8 mouse cellular contexts compared by ENCODE assay signal in the genomic region with DNA sequence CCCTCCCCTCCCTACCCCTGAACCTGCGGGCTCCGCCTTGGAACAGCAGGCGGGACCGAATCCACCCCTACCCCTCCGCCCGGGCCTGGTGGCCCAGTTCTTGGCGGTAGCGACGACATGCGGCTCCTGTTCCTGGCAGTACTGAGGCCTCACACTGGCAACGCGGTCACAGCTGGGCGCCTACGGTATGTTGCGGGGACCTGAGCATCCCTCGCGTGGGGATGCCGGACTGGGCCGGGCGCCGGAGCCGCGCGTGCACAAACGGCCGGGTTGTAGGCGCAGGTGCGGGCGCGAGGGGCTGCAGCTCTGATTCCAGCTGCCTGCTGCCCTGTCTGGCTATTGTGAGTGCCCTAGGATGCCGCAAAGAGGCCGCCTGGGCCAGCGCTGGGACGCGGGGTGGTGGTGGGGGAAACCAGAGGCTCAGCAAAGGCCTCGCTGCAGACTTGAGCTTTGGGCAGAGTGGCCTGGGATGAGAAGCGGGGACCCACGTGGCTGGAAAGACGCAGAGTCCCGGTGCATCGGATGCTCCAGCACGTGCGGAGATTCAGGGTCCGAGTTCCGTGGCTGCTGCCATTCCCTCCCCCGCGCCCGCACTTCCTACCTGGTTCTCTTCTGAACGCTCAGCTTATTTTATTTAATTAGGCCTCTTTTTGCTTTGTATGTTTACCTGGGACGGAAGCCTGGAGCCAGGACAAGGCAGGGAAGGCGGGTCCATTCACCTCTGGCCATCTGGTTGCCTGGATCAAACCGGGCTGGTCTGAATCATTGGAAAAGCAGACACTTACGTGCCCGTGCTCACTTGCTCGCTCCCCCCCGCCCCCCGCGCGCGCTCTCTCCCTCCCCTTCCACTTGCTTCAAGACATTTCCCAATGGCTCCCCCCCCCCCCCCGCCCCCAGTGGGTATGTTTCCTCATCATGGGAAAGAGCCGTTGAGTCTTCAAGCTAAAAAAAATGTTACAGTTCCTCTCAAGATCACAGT. TPM values are rescaled to one million over a fixed set of nuclear protein-coding genes. Genes with fewer than 3 reads are reported as not detected.
DNase-seq lines count a peak whose midpoint lies in the region; ATAC-seq and TF ChIP-seq lines count a peak whose summit lies in the region.

A gene (plus strand): TSS at position 96 of the 979 bp plus-strand sequence.
A gene (minus strand): TSS at position 731 of the 979 bp plus-strand sequence.

- H3K9me3 ChIP-seq in lung, embryonic 15.5 days = no peaks in the 10 kb centered on the region
- no peaks in the 10 kb centered on the region for H3K9me3 ChIP-seq in hindbrain, postnatal 0 days (ENCODE audit: low read length)

- 0 out of 2 replicates have a peak, but pooled peaks cover 6% of the 10 kb centered on the region for H3K4me1 ChIP-seq in lung, embryonic 15.5 days
- H3K4me1 ChIP-seq in hindbrain, postnatal 0 days (ENCODE audit: insufficient read depth, low read length) = 0 out of 2 replicates have a peak, but pooled peaks cover 4% of the 10 kb centered on the region

- peaks cover 38% of the 10 kb centered on the region for H3K27me3 ChIP-seq in lung, embryonic 15.5 days
- H3K27me3 ChIP-seq in hindbrain, postnatal 0 days (ENCODE audit: insufficient read depth, low read length) = no peaks in the 10 kb centered on the region

- no peak within 1 kb of the TSS for H3K27ac ChIP-seq in lung, embryonic 15.5 days
- H3K27ac ChIP-seq in hindbrain, postnatal 0 days = peak within 1 kb of the TSS; percentile 64

- under 1% methylated on average over 62 of the region's 62 CpGs for WGBS in lung, embryonic 15.5 days
- under 1% methylated on average over 55 of the region's 62 CpGs for WGBS in hindbrain, postnatal 0 days

- ATAC-seq in lung, embryonic 15.5 days (ENCODE audit: borderline replicate concordance, extremely low read depth, low FRiP score, low TSS enrichment) = 0 out of 2 replicates have a peak, but pooled peaks have one; percentile 35
- ATAC-seq in hindbrain, postnatal 0 days = peak; percentile 75
- no peak for ATAC-seq in inflammation-experienced regulatory T-cells, adult 6 months

- H3K4me2 ChIP-seq in lung, embryonic 15.5 days = peak within 1 kb of the TSS; percentile 79
- H3K4me2 ChIP-seq in hindbrain, postnatal 0 days (ENCODE audit: low read depth, low read length) = peak within 1 kb of the TSS; percentile 92

- H3K36me3 ChIP-seq in lung, embryonic 15.5 days = no peaks in the 10 kb centered on the region
- H3K36me3 ChIP-seq in hindbrain, postnatal 0 days (ENCODE audit: insufficient read depth, low read length) = no peaks in the 10 kb centered on the region

- no peak for TF ChIP-seq CTCF in hindbrain, postnatal 0 days (IDR thresholded peaks at IDR 0.05; ENCODE audit: low read depth)

- peak within 1 kb of the TSS; percentile 27 for H3K9ac ChIP-seq in lung, embryonic 15.5 days
- peak within 1 kb of the TSS; percentile 84 for H3K9ac ChIP-seq in hindbrain, postnatal 0 days (replicated peaks; ENCODE audit: low read length)

- intact Hi-C loops in left cerebral cortex, postnatal 4 days (cut with DNase I) = no loop called here

- peak within 1 kb of the TSS; percentile 42 for H3K4me3 ChIP-seq in lung, embryonic 15.5 days
- H3K4me3 ChIP-seq in hindbrain, postnatal 0 days (ENCODE audit: low read length) = peak within 1 kb of the TSS; percentile 60

- DNase-seq in lung, postnatal 10 days = no peak
- DNase-seq in embryo, embryonic 10 days (ENCODE audit: low spot score) = peak; percentile 51
- DNase-seq in hindbrain, postnatal 0 days (ENCODE audit: low spot score) = peak; percentile 49
- DNase-seq in left cerebral cortex, postnatal 4 days = peak; percentile 58
- DNase-seq in neural tube, embryonic 10.5 days (ENCODE audit: extremely low spot score, low spot score) = peak; percentile 75
- DNase-seq in natural killer cell, adult 2 months (ENCODE audit: low spot score in 2 of 2) = no peak

RNA-seq across cellular contexts. Expression of the first gene that starts in this region (rescaled TPM):
- polyA plus RNA-seq in lung, embryonic 15.5 days (2015; fragmentation: Nextera tagmentation; extraction: Ambion mirVana) = 0.42 and 0.65 TPM in 2 replicates
- total RNA-seq in hindbrain, postnatal 0 days (2014; rRNA removed) = 6.6 and 8.9 TPM in 2 replicates
- 2.9 and 3.3 TPM in 2 replicates for polyA plus RNA-seq in hindbrain, postnatal 0 days (2015; fragmentation: Nextera tagmentation; extraction: Ambion mirVana)
- total RNA-seq in left cerebral cortex, postnatal 4 days (2021) = 10 to 100 TPM; 15.4 to 18.5 TPM
- not detected for polyA plus RNA-seq in inflammation-experienced regulatory T-cells, adult 6 months (2017; shearing (Covaris generic))

RNA-seq across cellular contexts. Expression of the second gene that starts in this region (rescaled TPM):
- 25.5 and 29.0 TPM in 2 replicates for polyA plus RNA-seq in lung, embryonic 15.5 days (2015; fragmentation: Nextera tagmentation; extraction: Ambion mirVana)
- 41.2 and 45.0 TPM in 2 replicates for total RNA-seq in hindbrain, postnatal 0 days (2014; rRNA removed)
- 18.5 and 21.1 TPM in 2 replicates for polyA plus RNA-seq in hindbrain, postnatal 0 days (2015; fragmentation: Nextera tagmentation; extraction: Ambion mirVana)
- 10 to 100 TPM; 22.9 to 25.3 TPM for total RNA-seq in left cerebral cortex, postnatal 4 days (2021)
- polyA plus RNA-seq in inflammation-experienced regulatory T-cells, adult 6 months (2017; shearing (Covaris generic)) = 1 to 10 TPM; 2.9 to 4.0 (median 3.4) TPM

Comparison
In these comparisons a context has a peak if more than half of its experiments do, and no peak if none do; other contexts are left out.
1. DNase-seq: peak in embryo, embryonic 10 days (single experiment), hindbrain, postnatal 0 days (single experiment), left cerebral cortex, postnatal 4 days (single experiment) and neural tube, embryonic 10.5 days (single experiment); none in lung, postnatal 10 days (single experiment) and natural killer cell, adult 2 months (0 of 2).